Mouse (Mus musculus): ENCODE results near the gene Dock9.
A peak's percentile ranks its signal among the peaks of the same experiment; 100 is the strongest.
"Not testable (repeated sequence)": the region's sequence is repeated elsewhere in the genome, so short reads cannot be mapped to it uniquely, and the experiment has no call there.

Dock9 gene

DNA sequence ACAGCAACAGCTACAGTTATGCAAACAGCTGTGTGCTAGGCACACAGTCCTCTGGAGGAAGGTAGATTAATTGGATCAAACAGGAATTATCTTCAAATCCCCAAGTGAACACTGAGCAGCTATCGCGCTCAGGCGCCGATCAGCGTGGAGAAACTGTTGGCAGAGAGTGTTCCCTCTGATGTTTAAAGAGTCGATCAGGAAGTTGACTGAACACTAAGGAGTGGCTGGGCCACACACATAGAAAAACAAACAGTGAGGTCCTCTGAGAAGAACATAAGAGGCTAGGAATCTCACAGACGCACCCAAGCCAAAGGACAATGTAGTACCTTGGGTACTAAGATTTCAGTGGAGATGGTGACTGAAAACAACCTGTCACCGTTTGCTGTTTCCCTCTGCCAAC is 136.7 kb downstream of the Dock9 start:
- DNase-seq (ENCODE audit: low read depth, low spot score) = no peak

DNA sequence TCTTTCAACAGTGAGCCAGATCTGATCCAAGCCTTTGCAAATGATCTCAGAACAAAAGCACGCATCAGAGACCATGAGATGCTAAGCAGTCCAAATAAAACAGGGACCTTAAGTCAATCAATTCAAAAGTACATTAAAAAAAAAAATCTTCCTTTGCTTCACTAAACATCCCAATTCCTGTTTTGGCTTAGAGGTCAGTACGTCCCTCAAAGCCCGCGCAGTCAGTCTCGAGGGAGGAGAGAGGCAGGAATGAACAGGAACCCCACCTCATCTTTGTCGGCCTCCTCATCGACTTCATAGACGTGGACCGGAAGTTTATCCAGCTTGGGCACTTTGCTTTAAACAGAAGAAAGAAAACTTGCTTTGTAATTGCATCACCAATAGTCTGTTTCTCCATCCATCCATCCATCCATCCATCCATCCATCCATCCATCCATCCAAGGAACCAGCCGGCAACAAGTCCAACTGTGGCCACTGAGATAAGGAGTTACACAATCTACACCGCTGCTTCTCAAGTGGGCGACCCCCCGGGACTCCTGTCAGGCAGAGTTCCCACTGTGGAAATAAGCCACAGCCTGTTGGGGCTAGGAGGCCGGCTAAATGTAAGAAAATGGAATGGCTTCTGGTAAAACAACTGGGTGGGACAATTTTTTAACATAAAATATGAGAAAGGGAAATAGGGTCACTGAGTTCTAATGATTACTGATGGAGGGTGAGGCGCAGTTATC is 137.3 kb downstream of the Dock9 start:
- DNase-seq (ENCODE audit: low read depth, low spot score) = no peak

DNA sequence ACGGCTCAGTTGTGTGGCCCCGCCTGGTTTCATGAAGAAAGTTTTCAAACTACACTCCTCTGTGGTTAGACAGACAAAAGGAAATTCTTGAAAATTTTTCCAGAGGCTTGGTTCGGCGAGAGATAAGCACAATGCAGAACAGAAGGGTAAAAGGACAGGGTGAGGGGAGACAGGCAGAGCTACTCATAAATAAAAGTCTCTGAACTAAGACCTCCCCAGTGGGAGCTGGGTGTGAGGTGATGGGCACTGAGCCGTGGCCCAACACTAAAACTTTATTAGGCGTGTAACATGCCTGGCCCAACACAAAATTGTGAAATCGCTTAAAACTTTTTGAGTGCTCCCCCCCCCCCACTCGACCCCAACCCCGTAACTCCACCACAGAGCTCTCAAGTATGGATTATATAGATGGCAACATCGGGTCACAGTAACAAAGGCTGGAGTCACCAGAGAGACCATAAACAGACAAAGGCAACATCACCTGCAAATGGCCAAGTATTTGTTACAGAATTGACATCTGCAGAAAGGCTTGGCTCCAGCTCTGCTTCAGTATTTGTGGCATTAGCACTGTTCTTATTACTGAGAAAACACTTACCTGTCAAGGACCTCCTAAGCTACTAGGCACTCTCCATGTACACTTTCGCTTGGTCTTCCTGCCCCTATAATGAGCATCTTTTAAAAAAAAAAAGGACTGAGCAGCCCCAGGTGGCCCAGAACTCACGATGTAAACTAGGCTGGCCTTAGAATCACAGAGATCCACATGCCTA is 138.4 kb downstream of the Dock9 start:
- DNase-seq (ENCODE audit: low read depth, low spot score) = no peak

DNA sequence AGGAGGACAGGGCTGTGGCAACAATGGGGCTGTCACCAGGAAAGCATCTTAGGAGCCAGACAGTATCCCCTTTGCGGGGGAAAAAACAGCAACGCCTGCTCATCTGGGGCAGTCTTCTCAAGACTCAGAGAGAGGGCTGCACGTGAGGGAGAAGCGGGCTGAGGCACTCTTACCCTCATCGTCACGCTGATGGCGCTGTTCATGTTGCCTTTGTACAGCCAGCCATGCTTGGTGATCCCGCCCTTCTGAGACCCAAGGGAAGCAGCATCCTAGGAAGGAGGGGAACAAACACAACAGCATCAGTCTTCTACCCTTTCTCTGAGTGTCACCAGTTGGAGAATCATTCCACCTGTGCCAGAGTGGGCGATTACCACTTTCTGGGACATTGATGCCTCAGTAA is 139.1 kb downstream of the Dock9 start:
- DNase-seq (ENCODE audit: low read depth, low spot score) = no peak

DNA sequence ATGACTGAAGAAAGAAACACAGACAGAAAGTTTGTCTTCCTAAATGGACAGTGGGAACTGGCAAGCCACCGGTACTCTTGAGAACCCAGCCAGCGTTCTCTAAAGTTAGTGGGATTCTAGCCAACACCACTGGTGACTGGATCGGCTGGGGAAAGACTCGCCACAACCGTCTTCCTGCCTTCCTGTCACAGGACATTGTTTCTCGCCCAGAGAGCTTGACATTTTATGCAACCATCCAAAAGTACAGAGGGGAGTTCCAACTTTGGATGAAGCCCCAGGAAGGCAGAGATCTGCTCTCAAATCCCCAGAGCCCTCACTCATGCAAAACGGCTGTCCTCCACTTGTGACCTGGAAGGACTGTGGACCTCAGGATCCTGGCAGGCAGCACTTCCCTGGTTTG is 140.0 kb downstream of the Dock9 start:
- no peak for DNase-seq (ENCODE audit: low read depth, low spot score)

DNA sequence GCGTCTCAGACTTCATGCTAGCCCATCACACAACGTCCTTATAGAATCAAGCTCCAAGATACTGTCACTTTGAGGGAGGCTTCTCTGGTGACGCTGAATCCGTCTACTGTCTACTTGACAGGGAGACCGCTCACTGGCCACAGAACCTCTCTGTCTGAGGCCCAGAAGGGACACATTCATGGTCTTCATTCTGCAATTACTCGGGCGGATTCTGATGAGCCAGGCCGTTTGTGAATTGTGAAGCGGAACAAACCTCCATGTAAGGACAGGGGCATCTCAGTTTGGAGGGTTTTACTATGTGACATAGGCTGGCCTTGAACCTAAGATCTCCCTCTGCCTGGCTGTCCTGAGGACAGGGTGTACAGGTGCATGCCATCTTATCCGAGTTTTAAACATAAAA is 140.7 kb downstream of the Dock9 start:
- DNase-seq (ENCODE audit: low read depth, low spot score) = no peak

DNA sequence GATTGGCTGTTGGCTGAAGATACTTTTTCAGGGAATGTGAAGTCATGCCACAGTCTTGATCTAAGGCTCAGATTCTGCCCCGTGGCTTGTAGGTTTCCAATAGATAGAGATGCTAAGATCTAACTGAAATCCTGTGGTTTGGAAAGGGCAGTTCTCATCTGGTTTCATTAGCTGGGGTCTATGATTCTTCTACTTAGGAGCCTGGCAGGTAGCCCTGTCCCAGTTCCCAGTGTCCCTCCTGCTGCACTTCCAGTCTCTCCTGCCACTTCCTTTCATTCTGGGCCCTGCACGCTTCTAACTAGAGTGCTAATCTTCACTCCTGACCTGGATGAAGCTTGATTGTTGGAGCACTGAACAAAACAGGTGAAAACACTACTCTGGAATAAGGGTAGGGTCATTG is 142.7 kb downstream of the Dock9 start:
- no peak for DNase-seq (ENCODE audit: low read depth, low spot score)

DNA sequence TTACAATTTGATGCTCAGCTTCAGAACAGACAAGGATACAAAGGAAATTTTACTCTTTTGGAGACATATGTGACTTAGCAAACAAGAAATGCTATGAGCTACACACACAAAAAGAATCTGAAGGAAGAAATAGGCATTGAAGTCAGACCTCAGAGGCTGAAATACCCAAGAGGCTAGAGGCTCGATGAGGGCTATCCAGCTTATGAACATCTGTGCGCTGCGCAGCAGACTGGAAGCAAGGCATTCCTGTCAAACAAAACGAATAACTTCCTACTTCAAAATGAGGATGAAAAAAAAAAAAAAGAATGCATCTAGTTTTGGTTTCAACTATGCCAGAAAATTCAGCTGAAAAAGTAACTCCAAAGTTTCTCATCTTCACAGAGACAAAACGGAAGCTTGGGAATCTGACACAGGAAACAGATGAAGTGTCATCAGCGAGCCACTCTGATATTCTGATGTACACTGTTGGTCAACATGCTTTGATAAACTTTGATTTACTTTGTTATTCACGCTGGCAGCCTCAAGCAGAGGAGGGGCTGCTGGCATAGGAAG is 143.1 kb downstream of the Dock9 start:
- no peak for DNase-seq (ENCODE audit: low read depth, low spot score)

DNA sequence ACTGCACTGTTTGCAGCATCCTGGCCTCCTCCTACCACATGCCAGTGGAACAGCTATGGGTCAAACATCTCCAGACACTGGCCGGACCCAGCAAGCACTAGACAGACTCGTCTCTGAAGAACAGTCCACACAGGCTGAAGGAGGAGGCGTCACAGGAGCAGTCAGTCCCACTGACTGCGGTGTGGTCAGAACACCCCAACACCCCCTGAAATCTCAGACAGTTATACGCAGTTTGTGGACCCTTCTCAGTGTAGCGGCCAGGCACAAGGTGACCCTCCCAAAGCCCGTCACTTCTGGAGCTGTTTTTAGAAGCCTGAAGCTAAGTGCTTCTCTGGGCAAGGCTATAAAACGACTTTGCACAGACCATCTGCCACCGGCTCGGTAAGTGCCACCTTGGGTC is 143.9 kb downstream of the Dock9 start:
- no peak for DNase-seq (ENCODE audit: low read depth, low spot score)

DNA sequence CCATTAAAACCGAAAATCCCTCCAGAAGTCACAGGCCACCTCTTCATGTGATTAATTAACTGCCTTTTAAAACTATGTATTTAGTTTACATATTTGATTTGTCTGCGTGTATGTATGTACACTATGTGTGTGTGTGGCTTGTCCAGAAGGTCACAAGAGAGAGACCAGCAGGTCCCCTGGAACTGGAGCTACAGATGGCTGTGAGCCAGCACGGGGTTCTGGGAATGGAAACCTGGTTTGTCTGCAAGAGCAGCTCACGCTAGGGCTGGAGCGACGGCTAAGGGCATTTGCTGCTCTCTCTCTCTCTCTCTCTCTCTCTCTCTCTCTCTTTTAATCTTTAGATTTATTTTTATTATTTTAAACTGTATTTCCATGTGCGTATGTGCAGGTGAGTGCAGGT is 144.4 kb downstream of the Dock9 start:
- DNase-seq (ENCODE audit: low read depth, low spot score) = no peak

DNA sequence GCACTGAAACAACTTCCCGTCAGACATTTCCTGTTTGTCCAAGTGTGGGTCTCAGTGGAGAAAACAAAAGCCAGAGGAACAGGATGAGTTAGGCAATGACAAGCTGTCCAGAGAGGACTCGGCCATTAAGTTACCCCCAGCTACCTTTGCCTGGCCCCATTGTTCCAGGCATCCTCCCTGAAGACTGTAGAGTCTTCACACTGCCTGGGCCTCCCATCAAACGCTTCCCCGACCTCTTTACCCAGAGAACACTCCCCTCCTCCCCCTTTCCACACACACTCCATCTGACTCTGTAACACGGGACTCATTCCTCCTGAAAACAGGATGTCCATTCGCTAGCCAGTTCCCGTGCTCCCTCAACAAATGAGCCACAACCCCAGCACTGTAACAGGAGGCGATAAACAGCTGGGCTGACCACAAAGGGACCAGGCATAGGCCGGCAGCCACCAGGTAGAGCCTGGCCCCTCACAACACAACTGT is 149.0 kb downstream of the Dock9 start:
- no peak for DNase-seq (ENCODE audit: low read depth, low spot score)

DNA sequence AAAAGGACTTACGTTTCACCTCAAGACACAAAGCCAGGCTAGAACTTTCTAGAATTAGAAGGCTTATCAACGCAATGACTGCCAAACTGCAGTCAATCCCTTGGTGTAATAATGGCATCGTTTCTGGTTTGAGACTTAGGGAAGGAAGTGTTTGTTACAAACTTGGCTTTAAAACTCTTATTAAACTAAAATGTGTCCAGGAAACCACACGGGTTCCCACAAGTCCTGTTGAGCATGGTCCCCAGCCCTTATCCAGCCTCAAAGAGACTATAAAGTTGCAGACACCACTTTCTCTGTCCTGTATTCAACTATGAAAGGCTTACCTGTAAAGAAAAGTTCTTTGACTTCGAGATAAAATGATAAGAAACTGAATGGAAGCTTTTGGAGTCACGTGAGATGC is 149.9 kb downstream of the Dock9 start:
- DNase-seq (ENCODE audit: low read depth, low spot score) = no peak

DNA sequence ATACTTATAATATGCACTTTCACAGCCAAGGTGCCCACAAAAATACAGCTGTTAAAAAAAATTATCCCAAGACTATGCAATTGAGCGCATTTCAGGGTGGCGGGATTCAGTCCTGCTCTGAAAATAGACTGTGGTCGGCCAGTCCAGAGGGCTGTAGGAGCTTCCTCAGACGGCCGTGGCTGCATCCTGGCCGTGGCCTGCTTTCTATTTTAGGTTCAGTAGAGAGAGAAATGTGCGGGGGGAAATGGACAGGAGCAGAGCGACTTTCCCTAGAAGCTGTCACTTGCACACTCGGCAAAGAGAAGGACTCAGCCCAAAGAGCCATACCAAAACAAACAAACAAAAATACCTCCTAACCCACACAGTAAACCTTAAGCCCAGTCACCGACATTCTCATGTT is 151.0 kb downstream of the Dock9 start:
- DNase-seq (ENCODE audit: low read depth, low spot score) = no peak

DNA sequence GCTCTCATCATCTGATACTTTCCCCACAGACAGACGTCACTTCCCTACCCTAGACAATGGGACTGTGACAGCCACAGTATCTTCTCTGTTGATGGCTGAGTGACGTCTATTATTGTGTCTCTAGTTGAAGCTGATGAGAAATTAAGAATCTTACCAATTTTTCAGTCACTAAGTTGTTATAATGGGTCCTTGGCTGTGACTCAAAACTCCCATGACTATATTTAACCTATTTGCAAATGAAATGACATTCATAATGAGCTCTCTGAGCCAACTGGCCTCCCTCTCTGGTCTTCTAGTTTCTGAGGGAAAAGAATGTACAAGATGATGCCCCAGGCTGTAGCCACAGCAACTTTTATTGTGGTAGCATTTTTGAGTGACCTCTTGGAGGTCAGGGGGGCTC is 153.3 kb downstream of the Dock9 start:
- DNase-seq (ENCODE audit: low read depth, low spot score) = no peak

DNA sequence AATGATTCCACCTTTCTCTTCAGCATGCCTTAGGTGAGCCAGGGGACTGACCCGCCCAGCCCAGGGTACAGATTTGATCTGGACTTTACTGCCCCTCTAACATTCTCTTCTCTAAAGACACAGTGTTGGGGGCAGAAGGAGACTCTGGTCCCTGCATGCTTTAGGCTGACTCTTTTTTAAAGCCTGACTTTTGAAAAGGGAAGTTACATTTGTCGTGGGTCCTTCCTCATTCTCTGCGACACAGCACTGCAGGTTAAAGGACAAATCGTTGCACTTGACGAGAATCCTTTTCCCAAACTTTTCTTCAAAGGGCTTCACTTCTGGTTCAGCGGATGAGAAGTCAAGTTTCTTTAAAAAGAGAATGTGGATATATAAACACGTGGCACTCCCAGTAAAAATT is 156.4 kb downstream of the Dock9 start:
- DNase-seq (ENCODE audit: low read depth, low spot score) = no peak

DNA sequence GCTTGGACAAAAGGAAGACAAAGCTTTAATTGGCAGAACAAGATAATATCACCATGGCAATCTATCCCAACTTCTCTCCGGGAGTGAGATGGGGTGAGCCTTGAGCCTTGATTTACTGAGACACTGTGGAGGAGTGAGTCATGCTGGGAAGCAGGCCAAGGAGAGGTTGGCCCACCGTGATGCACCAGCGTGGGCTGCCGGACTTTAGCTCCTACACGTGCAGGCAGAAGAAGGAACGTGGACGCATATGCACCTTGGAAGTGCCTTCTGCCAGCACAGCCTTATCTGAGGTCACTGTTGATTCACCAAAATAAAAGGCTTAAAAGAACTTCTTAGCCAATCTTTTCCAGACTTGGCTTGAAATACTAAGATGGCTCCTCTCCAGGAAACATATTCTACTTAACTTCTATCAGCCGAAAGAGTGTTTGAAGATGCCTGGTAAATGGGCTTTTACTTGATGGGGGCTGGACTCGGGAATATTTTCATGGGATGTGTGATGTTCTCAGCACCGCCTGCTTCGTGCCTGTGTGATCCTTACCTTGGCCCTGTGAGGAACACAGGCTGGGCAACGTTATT is 160.6 kb downstream of the Dock9 start:
- DNase-seq (ENCODE audit: low read depth, low spot score) = no peak

DNA sequence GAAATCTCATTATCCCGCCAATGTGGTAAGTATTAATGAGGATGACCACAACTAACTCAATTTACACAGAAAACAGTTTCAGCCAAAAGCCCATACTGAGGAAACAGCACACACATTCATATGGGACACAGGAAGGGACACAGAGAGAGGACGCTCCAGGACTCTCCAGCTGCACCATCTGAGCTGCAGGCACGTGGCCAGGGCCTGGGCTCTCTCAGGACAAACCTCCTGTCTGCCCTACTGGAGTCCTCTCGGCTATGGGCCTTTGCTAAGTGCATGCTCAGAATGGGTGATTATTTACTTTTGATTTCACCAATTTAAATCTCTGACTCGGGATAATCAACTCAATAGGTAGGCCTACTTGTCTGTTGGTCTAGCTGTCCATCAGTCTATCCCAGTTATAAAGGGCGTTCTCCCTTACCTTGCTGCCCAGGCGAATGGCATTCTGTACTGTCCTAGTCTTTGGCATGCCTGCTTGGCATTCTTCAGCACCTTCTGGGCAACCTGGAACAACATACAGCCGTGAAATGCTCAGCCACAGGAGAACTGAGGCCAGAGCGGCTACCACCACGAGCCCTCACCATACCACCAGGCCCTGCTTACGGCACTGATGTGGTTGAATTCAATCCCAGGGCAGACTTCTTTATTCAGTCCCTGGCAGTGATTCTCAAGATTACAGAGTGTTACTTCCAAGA is 162.8 kb downstream of the Dock9 start:
- DNase-seq (ENCODE audit: low read depth, low spot score) = no peak

DNA sequence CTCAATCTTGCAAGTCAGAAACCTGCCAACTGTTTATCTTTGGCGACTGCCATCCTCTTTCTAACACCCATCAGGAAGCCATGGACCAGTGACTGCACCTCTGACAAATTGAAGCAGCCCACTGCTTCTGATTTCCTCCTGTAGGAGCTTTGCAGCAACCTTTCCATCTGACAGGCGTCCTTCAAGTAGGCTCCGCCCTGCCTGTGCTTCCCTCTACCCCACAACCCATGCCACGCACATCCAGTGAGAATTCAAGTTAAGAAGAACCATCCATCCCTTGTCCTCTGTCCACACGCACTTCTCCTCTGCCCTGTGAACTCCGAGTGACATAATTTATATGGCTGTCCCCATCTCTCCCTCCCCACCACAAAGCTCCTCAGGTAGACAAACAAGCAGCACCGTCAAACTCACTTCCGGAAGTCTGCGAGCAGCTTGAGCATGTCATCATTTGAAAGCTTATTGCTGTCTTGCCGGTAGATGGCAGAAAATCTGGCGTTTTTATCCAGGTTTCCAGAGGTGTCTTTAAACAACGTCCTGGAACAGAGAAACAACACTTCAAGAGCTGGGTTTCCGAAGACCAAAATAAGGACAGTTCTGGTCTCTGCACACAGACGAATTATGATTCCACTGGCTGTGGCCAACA is 163.4 kb downstream of the Dock9 start:
- DNase-seq (ENCODE audit: low read depth, low spot score) = peak; percentile 5

DNA sequence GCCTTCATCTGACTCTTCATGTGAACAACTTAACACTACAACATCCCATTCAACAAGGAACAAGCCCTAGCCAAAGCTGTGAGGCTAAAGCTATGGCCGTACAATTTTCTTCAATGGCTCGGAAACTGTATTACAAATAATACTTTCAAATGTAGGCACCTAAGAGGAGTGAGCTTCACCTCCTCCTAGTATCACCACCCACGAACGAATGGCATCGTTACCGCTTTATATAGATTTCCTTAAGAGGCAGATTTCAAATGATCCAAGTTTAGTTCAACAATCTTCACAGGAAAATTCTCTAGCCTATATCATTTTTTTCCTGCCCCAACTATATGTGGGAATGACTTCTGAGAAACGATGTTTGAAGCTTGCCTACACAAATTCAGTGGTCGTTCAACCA is 165.7 kb downstream of the Dock9 start:
- DNase-seq (ENCODE audit: low read depth, low spot score) = no peak

DNA sequence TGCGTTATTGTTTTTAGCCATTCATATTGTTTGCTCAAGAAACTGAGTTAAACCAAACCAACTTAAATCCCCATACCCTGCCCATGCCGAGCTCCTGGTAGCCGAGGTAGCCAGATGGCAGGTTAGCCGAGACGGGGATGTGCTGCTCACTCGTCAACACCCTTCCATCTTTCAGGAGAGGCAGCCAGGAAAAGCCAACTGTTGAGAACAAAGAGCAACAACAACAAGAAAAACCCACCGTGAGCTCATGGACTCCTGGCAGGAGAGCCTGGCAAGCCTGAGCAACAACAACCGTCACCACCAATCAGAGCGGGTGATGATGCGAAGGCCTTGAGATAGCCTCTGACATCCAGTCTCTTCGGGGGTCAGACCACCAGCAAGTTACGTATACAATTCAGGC is 170.9 kb downstream of the Dock9 start:
- DNase-seq (ENCODE audit: low read depth, low spot score) = no peak

DNA sequence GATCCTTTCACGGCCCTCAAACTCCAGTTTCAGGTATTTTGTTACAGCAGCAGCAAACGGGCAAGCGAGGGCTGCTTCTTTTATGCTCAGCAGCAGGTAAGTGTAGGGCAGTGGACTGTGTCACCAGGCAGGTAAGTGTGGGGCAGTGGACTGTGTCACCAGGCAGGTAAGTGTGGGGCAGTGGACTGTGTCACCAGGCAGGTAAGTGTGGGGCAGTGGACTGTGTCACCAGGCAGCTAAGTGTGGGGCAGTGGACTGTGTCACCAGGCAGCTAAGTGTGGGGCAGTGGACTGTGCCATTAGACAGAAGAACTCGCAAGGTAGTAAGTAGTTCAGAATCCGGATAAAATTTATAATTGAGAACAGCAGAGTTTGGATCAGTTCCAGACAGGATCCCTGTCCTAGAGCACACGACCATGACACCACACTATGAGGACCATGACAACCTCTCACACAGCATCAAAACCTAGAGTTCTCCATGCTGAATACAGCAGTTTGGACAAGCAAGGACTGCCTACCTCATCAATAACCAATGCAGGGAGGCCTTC is 173.6 kb downstream of the Dock9 start:
- DNase-seq (ENCODE audit: low read depth, low spot score) = not testable (repeated sequence)

All from CD4-positive helper T cell, adult 2 months (primary cell).